Mouse (Mus musculus) gastrocnemius, postnatal 10 days (tissue): ENCODE measurements around the gene Acyp1. TPM values are rescaled to one million over a fixed set of nuclear protein-coding genes. Genes with fewer than 3 reads are reported as not detected.
A peak's percentile ranks its signal among the peaks of the same experiment; 100 is the strongest.

Source experiments
- DNase-seq: peaks from one replicate; pipeline ENCODE4 v3.0.0; 2021; ENCODE audit warnings: mixed read lengths
- microRNA-seq, 2 experiments: library from miRNA; unstranded; fragments of <30 nt; microRNA quantifications; one replicate each; pipeline ENCODE4 v1.2.0; 2021
- total RNA-seq, 2 experiments: library from RNA; stranded (reverse); gene quantifications; 2 replicates each; pipeline ENCODE4 v1.2.3; 2021

Gene Acyp1
- total RNA-seq, 2 experiments from 2014 or later: 20.5 to 24.9 TPM

GRCm38 (mm10) chr12:85233376-85234358 is 54.6 kb downstream of the Acyp1 start:
- DNase-seq: no peak

GRCm38 (mm10) chr12:85227876-85228599 is 60.2 kb downstream of the Acyp1 start:
- DNase-seq: no peak

- DNase-seq: peak; percentile 40
These were observed 61.0 kb downstream of the Acyp1 start for GRCm38 (mm10) chr12:85227227-85227626.

Small RNAs within 50 kb of the gene (microRNA-seq; reads per million reads assigned to microRNA genes)
- 0 to 0.25 reads per million in 2 experiments for gene Mir6938

Other genes starting within 250 kb of the Acyp1 start
- gene Prox2, start 177.7 kb downstream of the Acyp1 start, total RNA-seq: 1 to 10 TPM; 2.6 to 2.9 TPM
- 100 to 1,000 TPM; 284 to 308 TPM for gene Dlst, start 177.6 kb downstream of the Acyp1 start, total RNA-seq
- gene Rps6kl1, start 137.2 kb downstream of the Acyp1 start, total RNA-seq: under 1 TPM; 0.33 to 0.68 TPM
- gene Pgf, start 110.6 kb downstream of the Acyp1 start, total RNA-seq: 1 to 10 TPM; 2.4 to 4.0 TPM
- 10 to 100 TPM; 76.1 to 95.2 TPM for gene Eif2b2, start 69.0 kb downstream of the Acyp1 start, total RNA-seq
- gene Mlh3, start 17.8 kb downstream of the Acyp1 start, total RNA-seq: 10 to 100 TPM in 1 of 2 experiments, 1 to 10 TPM in 1; 8.7 to 10.8 TPM
- gene Zc2hc1c, start 153 bp upstream of the Acyp1 start, total RNA-seq: under 1 TPM; 0.63 TPM
- 10 to 100 TPM; 50.5 to 50.7 TPM for gene Nek9, start 50.9 kb upstream of the Acyp1 start, total RNA-seq
- gene Tmed10, start 86.4 kb upstream of the Acyp1 start, total RNA-seq: 100 to 1,000 TPM; 149 to 160 TPM
- gene Fos, start 185.5 kb upstream of the Acyp1 start, total RNA-seq: 10 to 100 TPM in 1 of 2 experiments, 1 to 10 TPM in 1; 4.3 to 15.2 TPM